Mouse (Mus musculus): ENCODE data around the gene Sox5. TPM values are rescaled to one million over a fixed set of nuclear protein-coding genes. Genes with fewer than 3 reads are reported as not detected.

The Sox5 gene
- polyA plus RNA-seq, 1 experiment from 2014 or later, result 19.9 TPM

GRCm38 (mm10) chr6:143888556-143888955, 893.2 kb downstream of the Sox5 start:
- Histone ChIP-seq H3K4me3 (no peak overlapping the region), H3K4me1 (replicated peaks) (no peaks in the 10 kb centered on the region), H3K36me3 (no peaks in the 10 kb centered on the region), H3K27me3 (replicated peaks) (no peaks in the 10 kb centered on the region), H3K27ac (ENCODE audit: poor library complexity, severe bottlenecking) (no peak overlapping the region), H3K9ac (no peak overlapping the region), H3K9me3 (replicated peaks) (0 out of 2 replicates have a peak, but pooled peaks cover 4% of the 10 kb centered on the region), H3K4me2 (no peak overlapping the region)
- WGBS, result 71% methylated on average over 7 of the region's 7 CpGs
- no peak for ATAC-seq (ENCODE audit: insufficient number of reproducible peaks, low FRiP score)

GRCm38 (mm10) chr6:143878525-143878924, 903.3 kb downstream of the Sox5 start:
- H3K9me3 ChIP-seq (replicated peaks), result no peaks in the 10 kb centered on the region
- H3K4me2 ChIP-seq, result no peak overlapping the region
- H3K9ac ChIP-seq, result no peak overlapping the region
- no peaks in the 10 kb centered on the region for H3K36me3 ChIP-seq
- no peaks in the 10 kb centered on the region for H3K4me1 ChIP-seq (replicated peaks)
- ATAC-seq (ENCODE audit: insufficient number of reproducible peaks, low FRiP score), result no peak
- no peak overlapping the region for H3K27ac ChIP-seq (ENCODE audit: poor library complexity, severe bottlenecking)
- no peak overlapping the region for H3K4me3 ChIP-seq
- no peaks in the 10 kb centered on the region for H3K27me3 ChIP-seq (replicated peaks)
- 74% methylated on average over 6 of the region's 6 CpGs for WGBS

- H3K4me3 ChIP-seq, result no peak overlapping the region
- H3K27me3 ChIP-seq (replicated peaks), result 0 out of 2 replicates have a peak, but pooled peaks cover 6% of the 10 kb centered on the region
- no peak overlapping the region for H3K9ac ChIP-seq
- no peaks in the 10 kb centered on the region for H3K9me3 ChIP-seq (replicated peaks)
- no peaks in the 10 kb centered on the region for H3K36me3 ChIP-seq
- H3K27ac ChIP-seq (ENCODE audit: poor library complexity, severe bottlenecking), result no peak overlapping the region
- peaks cover 37% of the 10 kb centered on the region for H3K4me1 ChIP-seq (replicated peaks)
- no peak for ATAC-seq (ENCODE audit: insufficient number of reproducible peaks, low FRiP score)
- H3K4me2 ChIP-seq, result no peak overlapping the region
- 26% methylated on average over 3 of the region's 3 CpGs for WGBS
These were observed 913.0 kb downstream of the Sox5 start for GRCm38 (mm10) chr6:143868790-143869189.

GRCm38 (mm10) chr6:143868155-143868685, 913.6 kb downstream of the Sox5 start:
- no peak overlapping the region for H3K9ac ChIP-seq
- H3K4me1 ChIP-seq (replicated peaks), result peaks cover 40% of the 10 kb centered on the region
- 63% methylated on average over 3 of the region's 3 CpGs for WGBS
- H3K4me3 ChIP-seq, result no peak overlapping the region
- no peaks in the 10 kb centered on the region for H3K9me3 ChIP-seq (replicated peaks)
- H3K27ac ChIP-seq (ENCODE audit: poor library complexity, severe bottlenecking), result no peak overlapping the region
- ATAC-seq (ENCODE audit: insufficient number of reproducible peaks, low FRiP score), result no peak
- no peak overlapping the region for H3K4me2 ChIP-seq
- peaks cover 9% of the 10 kb centered on the region; the same call in 1 of the 2 replicates for H3K27me3 ChIP-seq (replicated peaks)
- H3K36me3 ChIP-seq, result no peaks in the 10 kb centered on the region

GRCm38 (mm10) chr6:143867029-143867428, 914.7 kb downstream of the Sox5 start:
- Histone ChIP-seq H3K9me3 (replicated peaks) (no peaks in the 10 kb centered on the region), H3K4me3 (no peak overlapping the region), H3K4me2 (peak overlapping the region; percentile 17), H3K9ac (no peak overlapping the region), H3K27ac (ENCODE audit: poor library complexity, severe bottlenecking) (peak overlapping the region; percentile 49), H3K27me3 (replicated peaks) (peaks cover 14% of the 10 kb centered on the region; the same call in 1 of the 2 replicates), H3K36me3 (no peaks in the 10 kb centered on the region), H3K4me1 (replicated peaks) (peaks cover 43% of the 10 kb centered on the region)
- 15% methylated on average over 5 of the region's 5 CpGs for WGBS
- ATAC-seq (ENCODE audit: insufficient number of reproducible peaks, low FRiP score), result peak; percentile 78

- Histone ChIP-seq H3K4me2 (peak overlapping the region; percentile 17), H3K4me1 (replicated peaks) (peaks cover 45% of the 10 kb centered on the region)
These were observed 915.2 kb downstream of the Sox5 start for GRCm38 (mm10) chr6:143866566-143866965.

GRCm38 (mm10) chr6:143862611-143863110, 919.1 kb downstream of the Sox5 start:
- Histone ChIP-seq H3K27ac (ENCODE audit: poor library complexity, severe bottlenecking) (no peak overlapping the region), H3K9me3 (replicated peaks) (no peaks in the 10 kb centered on the region), H3K4me3 (no peak overlapping the region), H3K9ac (no peak overlapping the region), H3K36me3 (no peaks in the 10 kb centered on the region), H3K4me2 (no peak overlapping the region), H3K4me1 (replicated peaks) (peaks cover 35% of the 10 kb centered on the region), H3K27me3 (replicated peaks) (peaks cover 44% of the 10 kb centered on the region)
- ATAC-seq (ENCODE audit: insufficient number of reproducible peaks, low FRiP score), result no peak
- WGBS, result 50% methylated on average over 6 of the region's 6 CpGs

More at GRCm38 (mm10) chr6:143866566-143866965, 915.2 kb downstream of the Sox5 start:
- Histone ChIP-seq H3K9me3 (replicated peaks) (no peaks in the 10 kb centered on the region), H3K36me3 (no peaks in the 10 kb centered on the region), H3K27ac (ENCODE audit: poor library complexity, severe bottlenecking) (peak overlapping the region; percentile 39; the same call in 1 of the 2 replicates), H3K4me3 (no peak overlapping the region), H3K27me3 (replicated peaks) (peaks cover 14% of the 10 kb centered on the region; the same call in 1 of the 2 replicates), H3K9ac (no peak overlapping the region)
- WGBS, result 22% methylated on average over 9 of the region's 9 CpGs
- ATAC-seq (ENCODE audit: insufficient number of reproducible peaks, low FRiP score), result no peak

- Histone ChIP-seq H3K9ac (no peak overlapping the region), H3K4me3 (no peak overlapping the region), H3K27ac (ENCODE audit: poor library complexity, severe bottlenecking) (no peak overlapping the region), H3K36me3 (no peaks in the 10 kb centered on the region), H3K4me1 (replicated peaks) (peaks cover 14% of the 10 kb centered on the region), H3K4me2 (no peak overlapping the region), H3K9me3 (replicated peaks) (no peaks in the 10 kb centered on the region), H3K27me3 (replicated peaks) (peaks cover 54% of the 10 kb centered on the region)
- 83% methylated on average over 7 of the region's 7 CpGs for WGBS
- no peak for ATAC-seq (ENCODE audit: insufficient number of reproducible peaks, low FRiP score)
These were observed 921.7 kb downstream of the Sox5 start for GRCm38 (mm10) chr6:143860036-143860435.

GRCm38 (mm10) chr6:143859535-143859934, 922.2 kb downstream of the Sox5 start:
- 79% methylated on average over 15 of the region's 15 CpGs for WGBS

GRCm38 (mm10) chr6:143858551-143858950, 923.2 kb downstream of the Sox5 start:
- H3K9me3 ChIP-seq (replicated peaks), result no peaks in the 10 kb centered on the region
- peaks cover 58% of the 10 kb centered on the region for H3K27me3 ChIP-seq (replicated peaks)
- H3K4me1 ChIP-seq (replicated peaks), result peaks cover 8% of the 10 kb centered on the region
- H3K4me2 ChIP-seq, result no peak overlapping the region
- no peak overlapping the region for H3K27ac ChIP-seq (ENCODE audit: poor library complexity, severe bottlenecking)
- no peak overlapping the region for H3K9ac ChIP-seq
- no peak for ATAC-seq (ENCODE audit: insufficient number of reproducible peaks, low FRiP score)
- H3K36me3 ChIP-seq, result no peaks in the 10 kb centered on the region
- WGBS, result 85% methylated on average over 2 of the region's 2 CpGs
- no peak overlapping the region for H3K4me3 ChIP-seq

More at GRCm38 (mm10) chr6:143859535-143859934, 922.2 kb downstream of the Sox5 start:
- no peak overlapping the region for H3K4me3 ChIP-seq
- H3K27ac ChIP-seq (ENCODE audit: poor library complexity, severe bottlenecking), result no peak overlapping the region
- no peaks in the 10 kb centered on the region for H3K36me3 ChIP-seq
- no peaks in the 10 kb centered on the region for H3K9me3 ChIP-seq (replicated peaks)
- no peak overlapping the region for H3K4me2 ChIP-seq
- no peak overlapping the region for H3K9ac ChIP-seq
- H3K4me1 ChIP-seq (replicated peaks), result peaks cover 9% of the 10 kb centered on the region
- H3K27me3 ChIP-seq (replicated peaks), result peaks cover 55% of the 10 kb centered on the region
- no peak for ATAC-seq (ENCODE audit: insufficient number of reproducible peaks, low FRiP score)

GRCm38 (mm10) chr6:143857376-143857775, 924.4 kb downstream of the Sox5 start:
- H3K9ac ChIP-seq, result no peak overlapping the region
- H3K9me3 ChIP-seq (replicated peaks), result no peaks in the 10 kb centered on the region
- no peaks in the 10 kb centered on the region for H3K36me3 ChIP-seq
- H3K27ac ChIP-seq (ENCODE audit: poor library complexity, severe bottlenecking), result no peak overlapping the region
- ATAC-seq (ENCODE audit: insufficient number of reproducible peaks, low FRiP score), result no peak
- H3K4me1 ChIP-seq (replicated peaks), result 0 out of 2 replicates have a peak, but pooled peaks cover 3% of the 10 kb centered on the region
- no peak overlapping the region for H3K4me3 ChIP-seq
- 80% methylated on average over 7 of the region's 7 CpGs for WGBS
- no peak overlapping the region for H3K4me2 ChIP-seq
- peaks cover 52% of the 10 kb centered on the region for H3K27me3 ChIP-seq (replicated peaks)

- H3K4me2 ChIP-seq, result no peak overlapping the region
- 24% methylated on average over 12 of the region's 12 CpGs for WGBS
- no peak overlapping the region for H3K27ac ChIP-seq (ENCODE audit: poor library complexity, severe bottlenecking)
These were observed 926.4 kb downstream of the Sox5 start for GRCm38 (mm10) chr6:143855421-143855820.

More at GRCm38 (mm10) chr6:143855421-143855820, 926.4 kb downstream of the Sox5 start:
- Histone ChIP-seq H3K27me3 (replicated peaks) (peaks cover 34% of the 10 kb centered on the region), H3K4me3 (no peak overlapping the region), H3K4me1 (replicated peaks) (no peaks in the 10 kb centered on the region), H3K9me3 (replicated peaks) (no peaks in the 10 kb centered on the region), H3K9ac (no peak overlapping the region), H3K36me3 (no peaks in the 10 kb centered on the region)
- ATAC-seq (ENCODE audit: insufficient number of reproducible peaks, low FRiP score), result no peak
